Mouse (Mus musculus) CH12.LX (cell line): ENCODE measurements around the gene Cmtm7. TPM values are rescaled to one million over a fixed set of nuclear protein-coding genes. Genes with fewer than 3 reads are reported as not detected.
A peak's percentile ranks its signal among the peaks of the same experiment; 100 is the strongest.

Source experiments
- DNase-seq: peaks from one replicate; pipeline ENCODE4 v3.0.0-alpha.2; 2013; ENCODE audit errors: extremely low read depth
- H3K27ac ChIP-seq: 2 replicates; pipeline ENCODE4 v1.5.1; 2012; ENCODE audit warnings: low read depth, mild to moderate bottlenecking, control low read depth, moderate library complexity; ENCODE audit not compliant: insufficient read depth
- H3K27me3 ChIP-seq: replicated peaks from 2 replicates; pipeline ENCODE3; 2012; ENCODE audit warnings: inconsistent platforms
- H3K36me3 ChIP-seq, 2 experiments: replicated peaks in 1 of 2; 2 replicates each; pipeline versions ENCODE3 to v1.6.1; 2012; ENCODE audit warnings: inconsistent platforms in 1 of 2, low read length in 1 of 2, mild to moderate bottlenecking in 1 of 2, mixed read lengths in 1 of 2, moderate library complexity in 1 of 2; ENCODE audit not compliant: control insufficient read depth in 1 of 2, insufficient read depth in 1 of 2
- H3K4me1 ChIP-seq, 2 experiments: 2 replicates each; pipeline ENCODE4 v1.6.1; 2012; ENCODE audit warnings: inconsistent platforms in 1 of 2, moderate library complexity in 1 of 2; ENCODE audit not compliant: insufficient read depth in 2 of 2, control insufficient read depth in 1 of 2
- H3K4me2 ChIP-seq: 2 replicates; pipeline ENCODE4 v1.6.1; 2012; ENCODE audit warnings: low read depth, mild to moderate bottlenecking, control low read depth; ENCODE audit not compliant: poor library complexity, insufficient read depth, severe bottlenecking
- H3K4me3 ChIP-seq, 3 experiments: fragments of 150-350 bp in 1 of 3; sonication (generic) in 1 of 3; replicated peaks in 1 of 3; 2 replicates each; pipeline versions ENCODE3 to v1.5.1; 2011 to 2012; ENCODE audit warnings: low read depth in 2 of 3, low read length in 2 of 3, mild to moderate bottlenecking in 2 of 3, moderate library complexity in 2 of 3, control low read depth in 1 of 3, improper control_type of control experiment in 1 of 3, inconsistent platforms in 1 of 3, mixed read lengths in 1 of 3; ENCODE audit not compliant: poor library complexity in 1 of 3
- H3K79me2 ChIP-seq: replicated peaks from 2 replicates; pipeline ENCODE4 v1.6.1; 2012; ENCODE audit warnings: mild to moderate bottlenecking, moderate library complexity; ENCODE audit not compliant: control insufficient read depth, poor library complexity, insufficient read depth, severe bottlenecking; ENCODE audit errors: extremely low read depth
- H3K9ac ChIP-seq: 2 replicates; pipeline ENCODE4 v1.6.1; 2012; ENCODE audit warnings: low read depth, mild to moderate bottlenecking, control low read depth, moderate library complexity; ENCODE audit not compliant: insufficient read depth
- H3K9me3 ChIP-seq: replicated peaks from 2 replicates; pipeline ENCODE3; 2012; ENCODE audit warnings: low read length, inconsistent platforms, mixed read lengths
- BHLHE40 ChIP-seq: IDR thresholded peaks from 2 replicates; pipeline ENCODE4 v1.6.1; 2011; ENCODE audit warnings: mild to moderate bottlenecking, low read depth, low read length, improper control_type of control experiment
- CTCF ChIP-seq, 2 experiments: IDR thresholded peaks in 1 of 2; conservative IDR thresholded peaks in 1 of 2; 2 replicates each; pipeline ENCODE4 v1.5.1; 2011 to 2012; ENCODE audit warnings: low read depth in 2 of 2, low read length in 2 of 2, improper control_type of control experiment in 1 of 2, inconsistent platforms in 1 of 2, mild to moderate bottlenecking in 1 of 2, moderate library complexity in 1 of 2
- ELF1 ChIP-seq: IDR thresholded peaks from 2 replicates; pipeline ENCODE4 v1.6.1; 2014; ENCODE audit warnings: low read depth, mild to moderate bottlenecking, inconsistent platforms, low read length, improper control_type of control experiment
- EP300 ChIP-seq: IDR thresholded peaks from 2 replicates; pipeline ENCODE4 v1.6.1; 2011; ENCODE audit warnings: low read length, improper control_type of control experiment
- ETS1 ChIP-seq: conservative IDR thresholded peaks from 2 replicates; pipeline ENCODE4 v1.6.1; 2012; ENCODE audit warnings: low read depth, mild to moderate bottlenecking, inconsistent platforms, low read length, improper control_type of control experiment, moderate library complexity
- GABPA ChIP-seq: IDR thresholded peaks from 2 replicates; pipeline ENCODE4 v1.6.1; 2012; ENCODE audit warnings: low read depth, low read length, improper control_type of control experiment, inconsistent platforms; ENCODE audit not compliant: insufficient replicate concordance
- IRF4 ChIP-seq: IDR thresholded peaks from 2 replicates; pipeline ENCODE4 v1.6.1; 2014; ENCODE audit warnings: low read depth, mild to moderate bottlenecking, inconsistent platforms, low read length, improper control_type of control experiment
- JUN ChIP-seq: IDR thresholded peaks from 2 replicates; pipeline ENCODE4 v1.6.1; 2011; ENCODE audit warnings: low read depth, mild to moderate bottlenecking, low read length, improper control_type of control experiment, moderate library complexity; ENCODE audit not compliant: insufficient read depth
- MAX ChIP-seq: IDR thresholded peaks from 2 replicates; pipeline ENCODE4 v1.6.1; 2011; ENCODE audit warnings: low read length, improper control_type of control experiment
- MEF2A ChIP-seq: IDR thresholded peaks from 2 replicates; pipeline ENCODE4 v1.6.1; 2014; ENCODE audit warnings: low read depth, mild to moderate bottlenecking, inconsistent platforms, low read length, improper control_type of control experiment, borderline replicate concordance
- MXI1 ChIP-seq: IDR thresholded peaks from 2 replicates; pipeline ENCODE4 v1.6.1; 2011; ENCODE audit warnings: mild to moderate bottlenecking, low read depth, low read length, improper control_type of control experiment
- MYC ChIP-seq: IDR thresholded peaks from 2 replicates; pipeline ENCODE4 v1.6.1; 2011; ENCODE audit warnings: low read depth, mild to moderate bottlenecking, improper control_type of control experiment, low read length
- PAX5 ChIP-seq: IDR thresholded peaks from 2 replicates; pipeline ENCODE4 v1.6.1; 2012; ENCODE audit warnings: low read length, inconsistent platforms, mixed read lengths
- SIN3A ChIP-seq: IDR thresholded peaks from 2 replicates; pipeline ENCODE4 v1.6.1; 2012; ENCODE audit warnings: low read length, improper control_type of control experiment, inconsistent platforms
- TBP ChIP-seq: conservative IDR thresholded peaks from 2 replicates; pipeline ENCODE4 v1.6.1; 2011; ENCODE audit warnings: low read depth, low read length, improper control_type of control experiment
- TCF12 ChIP-seq: IDR thresholded peaks from 2 replicates; pipeline ENCODE4 v1.6.1; 2014; ENCODE audit warnings: low read depth, mild to moderate bottlenecking, inconsistent platforms, low read length, improper control_type of control experiment
- UBTF ChIP-seq: IDR thresholded peaks from 2 replicates; pipeline ENCODE4 v1.6.1; 2012; ENCODE audit warnings: low read depth, mild to moderate bottlenecking, inconsistent platforms, low read length, improper control_type of control experiment, moderate library complexity
- USF1 ChIP-seq: IDR thresholded peaks from 2 replicates; pipeline ENCODE4 v1.6.1; 2014; ENCODE audit warnings: low read depth, mild to moderate bottlenecking, inconsistent platforms, low read length, improper control_type of control experiment
- ZNF384 ChIP-seq: IDR thresholded peaks from 2 replicates; pipeline ENCODE4 v1.6.1; 2012; ENCODE audit warnings: low read depth, low read length, improper control_type of control experiment, inconsistent platforms
- dilution Hi-C: fragments of 300-500 bp; cut with MboI; formaldehyde crosslinking; loops from 2 replicates; pipeline ENCODE4 v1.14.3; 2020; ENCODE audit warnings: low sequenced_read_pairs; ENCODE audit not compliant: extremely low pct_unique_long_range_greater_than_20kb, extremely low pct_ligation_motif_present
- in situ Hi-C: fragments of 300-500 bp; cut with MboI; formaldehyde crosslinking; loops from 3 replicates; pipeline ENCODE4 v1.14.3; 2019; ENCODE audit warnings: low sequenced_read_pairs, low pct_ligation_motif_present, low pct_unique_long_range_greater_than_20kb, mixed read lengths
- polyA plus RNA-seq: library from polyadenylated mRNA; unstranded; fragments of >175 nt; gene quantifications from 2 replicates; pipeline ENCODE4 v1.2.1, GENCODE M21; 2012; ENCODE audit warnings: low read depth; ENCODE audit not compliant: insufficient read length
- total RNA-seq, 2 experiments: library from RNA; depleted of rRNA; stranded (reverse); fragments of 300-350 nt in 1 of 2; fragments of >200 nt in 1 of 2; gene quantifications; 2 replicates each; pipeline ENCODE4 v1.2.3; 2012 to 2014

Gene Cmtm7
- total and polyA plus RNA-seq, 3 experiments: 45.5 to 80.8 (median 46.0) TPM

- Histone ChIP-seq H3K9ac (no peak overlapping the region), H3K27me3 (no peaks in the 10 kb centered on the region), H3K9me3 (no peaks in the 10 kb centered on the region), H3K4me1 (peaks cover 28 to 58% of the 10 kb centered on the region in 2 experiments), H3K4me3 (peak overlapping the region in 1 of 3 experiments; percentile 6), H3K36me3 (peaks cover 19 to 47% of the 10 kb centered on the region in 2 experiments), H3K4me2 (peak overlapping the region; percentile 10), H3K79me2 (no peaks in the 10 kb centered on the region; the same call in 1 of the 2 replicates), H3K27ac (peak overlapping the region; percentile 74)
- DNase-seq: peak; percentile 50
- TF ChIP-seq MYC (0 out of 2 replicates have a peak, but pooled peaks have one; percentile 14), BHLHE40 (peak; percentile 60), EP300 (peak; percentile 40; the same call in 1 of the 2 replicates), USF1 (no peak), ETS1 (peak; percentile 82), MEF2A (peak; percentile 70), GABPA (no peak), SIN3A (peak; percentile 50; the same call in 1 of the 2 replicates), JUN (no peak), TCF12 (0 out of 2 replicates have a peak, but pooled peaks have one; percentile 58), UBTF (no peak), IRF4 (peak; percentile 58), CTCF (conservative IDR thresholded peaks at IDR 0.05 in 1 of 2, IDR thresholded peaks at IDR 0.05 in 1 of 2; ENCODE audit: low read depth in 2 of 2, low read length in 2 of 2) (no peak), TBP (0 out of 2 replicates have a peak, but pooled peaks have one; percentile 42), MAX (peak; percentile 53; the same call in 1 of the 2 replicates), MXI1 (peak; percentile 39; the same call in 1 of the 2 replicates)
- in situ Hi-C loops: no loop called here
- dilution Hi-C loops: no loop called here
Observed at GRCm38 (mm10) chr9:114760353-114760752, 21.3 kb downstream of the Cmtm7 start.

- no peaks in the 10 kb centered on the region; the same call in 1 of the 2 replicates for H3K79me2 ChIP-seq
- H3K27me3 ChIP-seq: no peaks in the 10 kb centered on the region
- no peaks in the 10 kb centered on the region for H3K9me3 ChIP-seq
- peaks cover 24 to 61% of the 10 kb centered on the region in 2 experiments for H3K4me1 ChIP-seq
- peak overlapping the region; percentile 74 for H3K27ac ChIP-seq
- H3K4me2 ChIP-seq: no peak overlapping the region
- dilution Hi-C loops: no loop called here
- in situ Hi-C loops: loop anchor here (5.0 to 10.0 kb wide), 2 partner anchors 32 to 115 kb away; partner anchors contain the start of gene Cnot10
- H3K36me3 ChIP-seq: peaks cover 21 to 47% of the 10 kb centered on the region in 2 experiments
- H3K4me3 ChIP-seq: no peak overlapping the region
- TF ChIP-seq ZNF384 (no peak), PAX5 (no peak), ELF1 (no peak)
- TF ChIP-seq, all 38 proteins: peak for 0
- no peak overlapping the region for H3K9ac ChIP-seq
- DNase-seq: no peak
Observed at GRCm38 (mm10) chr9:114759886-114760285, 21.8 kb downstream of the Cmtm7 start.
